Mouse (Mus musculus) fat pad, adult 2 months (tissue): ENCODE measurements around the gene Gm21209.
"Not testable (repeated sequence)": the region's sequence is repeated elsewhere in the genome, so short reads cannot be mapped to it uniquely, and the experiment has no call there.

ENCODE experiments used
- DNase-seq: peaks from one replicate; pipeline ENCODE4 v3.0.0-alpha.2; 2011; ENCODE audit warnings: low read depth, low spot score; ENCODE audit errors: extremely low read depth

Gene Gm21209

GRCm38 (mm10) chrY:49570856-49571255 lies at the start of gene Gm21209:
Gene Gm21209 (plus strand): TSS chrY:49571156.
- not testable (repeated sequence) for DNase-seq
